Mouse (Mus musculus) thymus, postnatal 10 days (tissue): Measurements from ENCODE around the gene Pdgfa.

Experiments
- DNase-seq, 2 experiments: peaks; one replicate each; pipeline ENCODE4 v3.0.0; 2021; ENCODE audit warnings: low spot score in 2 of 2

Gene Pdgfa

DNA sequence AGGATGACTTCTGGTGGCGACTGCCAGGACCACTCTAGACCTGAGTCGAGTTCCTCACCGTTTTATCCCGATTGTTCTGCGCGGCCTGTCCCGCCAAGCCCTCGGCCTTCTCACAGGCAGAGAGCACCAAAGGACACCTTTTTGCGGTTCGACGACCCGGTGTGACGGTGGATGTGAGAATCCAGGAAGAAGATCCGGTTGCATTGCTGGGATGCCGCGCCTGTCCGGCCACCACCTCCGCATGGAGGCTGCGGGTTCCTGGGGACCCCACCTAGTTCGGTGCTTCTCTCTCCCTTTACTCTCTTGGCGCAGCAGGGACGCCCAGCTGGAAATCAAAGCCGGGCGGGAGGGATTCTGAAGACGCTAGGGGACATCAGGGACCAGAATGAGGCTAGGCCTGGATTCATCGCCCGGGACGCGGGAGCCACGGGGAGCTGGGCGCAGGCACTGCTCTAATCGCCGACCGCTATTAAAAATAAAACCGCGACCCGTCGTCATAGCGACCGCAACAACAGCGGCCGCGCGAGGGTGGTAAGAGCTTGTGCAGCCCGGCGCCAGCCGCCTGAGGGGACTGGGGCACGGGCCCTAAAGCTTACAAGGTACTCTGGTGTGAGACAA, at the start of gene Pdgfa:
Gene Pdgfa (minus strand): TSS at position 200 of the 618 bp plus-strand sequence.
- DNase-seq = no peak

DNA sequence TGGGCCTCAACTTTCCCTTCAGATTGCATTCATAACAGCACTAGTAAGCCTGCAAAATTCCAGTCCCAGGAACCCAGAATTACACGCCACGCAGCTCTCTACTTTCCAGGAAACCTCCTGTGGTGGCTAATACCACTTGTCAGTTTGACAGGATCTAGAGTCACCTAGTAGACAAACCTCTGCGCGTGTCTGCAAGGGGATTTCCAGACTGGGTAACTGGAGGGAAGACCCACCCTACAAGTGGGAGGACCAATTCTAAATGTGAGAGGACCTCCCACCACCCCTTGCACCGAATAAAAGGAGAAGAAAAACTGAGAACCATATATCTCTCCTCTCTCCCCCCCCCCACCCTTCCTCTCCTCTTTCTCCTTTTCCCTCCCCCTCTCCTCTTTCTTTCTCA, 49.5 kb upstream of the Pdgfa start:
- no peak for DNase-seq

DNA sequence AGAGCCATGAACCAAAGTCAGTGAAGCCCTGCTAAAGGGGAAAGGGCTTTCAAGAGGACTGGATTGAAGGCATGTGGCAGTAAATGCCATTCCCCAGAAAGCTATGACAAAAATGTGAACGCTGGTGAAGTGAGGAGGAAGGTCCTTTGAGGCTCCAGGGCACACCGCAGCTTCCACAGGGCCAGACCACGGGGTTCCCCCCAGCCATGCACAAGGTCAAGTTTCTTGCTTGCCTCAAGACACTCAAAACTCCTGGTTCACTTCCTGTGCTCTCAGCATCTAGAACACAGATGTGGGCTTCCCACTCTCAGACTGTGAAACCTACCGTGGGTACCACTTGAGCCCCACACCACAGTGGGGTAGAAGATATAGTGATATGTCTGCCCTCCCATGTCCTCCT, 46.4 kb upstream of the Pdgfa start:
- DNase-seq = no peak

DNA sequence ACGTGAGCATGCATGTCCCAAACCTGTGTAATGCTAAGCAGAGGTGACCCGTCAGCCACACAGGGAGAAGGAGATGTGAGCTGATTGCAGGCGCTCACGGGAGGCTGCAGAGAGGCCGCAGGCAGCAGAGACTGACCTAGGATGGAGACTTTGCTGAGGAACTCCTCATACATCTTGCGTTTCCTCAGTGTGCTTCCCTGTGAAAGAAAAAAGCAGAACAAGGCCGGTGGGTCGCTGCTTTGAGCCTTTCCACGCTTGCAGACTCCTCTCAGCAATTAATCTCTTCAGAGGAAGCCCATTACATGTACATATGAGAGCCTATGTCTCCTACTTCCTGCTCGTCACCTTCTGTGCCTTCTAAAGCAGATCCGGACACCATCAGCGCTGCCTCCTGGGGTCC, 45.1 kb upstream of the Pdgfa start:
- no peak for DNase-seq

DNA sequence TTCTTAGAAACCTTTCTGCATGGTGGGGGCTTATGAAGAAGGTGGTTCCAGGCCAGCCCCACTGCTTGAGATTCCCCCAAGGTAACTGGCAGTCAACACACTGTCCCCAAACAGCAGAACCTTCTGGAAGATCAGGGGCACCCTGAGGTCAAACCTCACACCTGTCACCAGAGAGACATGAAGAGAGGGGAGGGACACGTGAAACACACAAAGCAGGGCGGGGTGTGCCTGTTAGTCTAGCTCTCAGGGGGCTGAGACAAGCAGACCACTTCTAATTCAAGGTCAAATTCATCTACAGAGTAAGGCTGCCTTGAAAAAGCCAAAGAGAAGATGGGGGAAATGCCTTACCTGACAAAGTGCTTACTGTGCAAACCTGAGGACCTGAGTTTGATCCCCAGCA, 38.0 kb upstream of the Pdgfa start:
- no peak for DNase-seq

DNA sequence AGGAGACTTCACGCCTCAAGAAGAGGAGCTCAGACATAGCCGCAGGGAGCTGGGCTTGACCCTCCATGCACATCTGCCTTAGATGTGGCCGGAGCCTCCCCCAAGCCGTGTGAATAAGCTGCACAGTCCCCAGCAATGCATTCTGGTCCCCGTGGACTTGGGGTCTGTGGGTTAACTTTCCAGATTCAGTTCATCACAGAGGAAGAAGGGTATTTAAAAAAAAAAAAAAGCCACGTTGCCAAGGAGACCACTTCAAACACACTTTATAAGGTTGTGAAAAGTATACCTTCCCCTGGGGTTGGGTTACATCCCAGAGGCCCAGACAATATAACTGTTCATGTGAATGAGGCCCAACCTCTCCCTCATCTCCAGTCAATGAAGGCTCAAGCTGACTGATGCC, 37.6 kb upstream of the Pdgfa start:
- DNase-seq = no peak

DNA sequence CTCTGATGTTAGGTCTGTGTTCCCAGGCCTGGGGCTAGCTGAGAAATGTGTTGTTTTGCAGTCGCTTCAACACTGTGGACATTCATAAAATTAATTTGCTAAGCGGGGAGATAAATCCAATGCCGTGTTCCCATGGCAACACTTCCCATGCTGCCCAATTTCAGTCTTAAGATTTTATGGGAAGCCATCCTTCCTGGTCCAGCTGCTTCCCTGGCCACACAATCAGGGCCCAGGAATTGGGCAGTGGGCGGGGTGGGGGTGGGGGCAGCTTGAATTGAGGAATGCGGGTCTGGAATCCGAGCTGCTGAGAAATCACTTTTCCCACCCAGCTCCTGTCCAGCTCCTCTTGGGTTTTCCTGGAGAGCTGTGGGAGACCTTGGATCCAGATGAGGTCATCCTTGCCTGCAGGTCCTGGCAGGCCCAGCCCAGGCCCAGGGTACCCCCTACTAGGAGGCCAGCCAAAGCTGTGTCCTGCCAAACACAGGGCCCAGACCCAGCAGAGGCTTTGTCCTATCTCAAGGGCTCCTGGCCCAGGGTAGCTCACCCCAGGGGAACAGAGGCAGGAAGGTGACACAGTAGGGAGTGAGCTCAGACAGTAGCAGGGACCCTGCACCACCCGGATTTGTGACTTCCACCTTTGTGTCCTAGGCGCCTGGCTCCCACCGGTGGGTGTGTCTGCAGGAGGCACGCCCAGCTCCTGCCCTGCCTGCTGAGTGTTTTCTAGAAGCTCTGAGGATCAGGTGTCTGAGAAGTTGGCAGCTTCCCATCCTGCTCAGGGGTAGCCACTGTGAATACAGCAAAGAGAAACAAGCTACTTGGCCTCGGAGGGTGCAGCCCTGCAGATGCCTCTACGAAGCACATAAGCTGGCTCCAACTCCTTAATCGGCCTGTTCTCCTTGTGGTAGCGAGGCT, 36.5 kb upstream of the Pdgfa start:
- DNase-seq = no peak

DNA sequence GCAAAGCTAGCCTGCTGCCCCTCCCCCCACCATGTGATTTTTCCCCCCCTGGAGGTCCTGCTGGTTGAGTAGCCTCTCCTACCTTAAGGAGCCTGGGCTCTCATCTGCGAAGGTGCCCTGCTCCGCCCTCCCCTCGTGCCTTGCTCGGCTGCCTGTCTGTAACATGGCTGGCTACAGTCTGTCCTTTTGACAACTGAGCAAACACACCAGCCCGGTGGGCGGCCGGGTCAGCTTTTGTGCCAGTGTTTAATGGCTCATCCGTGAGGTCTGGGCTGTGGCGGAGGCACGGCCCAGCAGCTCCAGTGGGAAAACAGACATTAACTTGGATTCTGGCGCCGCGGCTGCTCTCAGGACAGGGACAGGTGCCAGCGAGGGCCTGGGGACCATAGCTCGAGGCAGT, 30.4 kb upstream of the Pdgfa start:
- DNase-seq = no peak

DNA sequence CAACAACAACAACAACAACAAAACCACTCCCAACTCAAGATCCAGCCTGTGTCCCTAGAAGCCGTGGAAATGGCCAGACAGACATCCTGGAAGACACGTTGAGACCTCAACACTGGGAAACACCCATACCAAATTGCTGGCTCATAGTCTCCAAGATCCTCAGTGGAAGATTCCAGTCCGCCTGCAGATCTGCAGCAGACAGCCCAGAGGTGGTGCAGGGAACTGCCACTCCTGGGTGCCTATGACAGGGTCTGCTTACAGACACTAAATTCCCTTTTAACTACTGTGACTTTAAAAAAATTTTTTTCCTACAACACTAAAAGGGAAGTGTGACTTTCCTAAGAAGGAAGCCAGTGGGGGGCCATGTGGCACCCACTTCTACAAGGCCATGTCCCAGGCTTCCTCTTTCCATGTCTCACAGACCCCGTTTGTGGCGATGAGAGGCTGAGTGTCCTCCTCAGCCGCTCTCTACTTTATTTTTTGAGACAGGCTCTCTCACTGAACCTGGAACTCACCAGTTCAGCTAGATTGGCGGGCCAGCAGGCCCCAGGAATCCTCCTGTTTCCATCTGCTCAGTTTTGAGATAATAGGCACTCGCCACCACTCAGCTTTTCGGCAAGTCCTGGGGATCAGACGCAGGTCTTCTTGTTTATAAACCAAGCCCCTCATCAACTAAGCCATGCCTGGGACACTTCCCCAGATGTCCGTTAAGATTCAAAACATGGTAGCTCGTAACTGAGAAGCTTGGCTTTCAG, 27.4 kb upstream of the Pdgfa start:
- DNase-seq = no peak

DNA sequence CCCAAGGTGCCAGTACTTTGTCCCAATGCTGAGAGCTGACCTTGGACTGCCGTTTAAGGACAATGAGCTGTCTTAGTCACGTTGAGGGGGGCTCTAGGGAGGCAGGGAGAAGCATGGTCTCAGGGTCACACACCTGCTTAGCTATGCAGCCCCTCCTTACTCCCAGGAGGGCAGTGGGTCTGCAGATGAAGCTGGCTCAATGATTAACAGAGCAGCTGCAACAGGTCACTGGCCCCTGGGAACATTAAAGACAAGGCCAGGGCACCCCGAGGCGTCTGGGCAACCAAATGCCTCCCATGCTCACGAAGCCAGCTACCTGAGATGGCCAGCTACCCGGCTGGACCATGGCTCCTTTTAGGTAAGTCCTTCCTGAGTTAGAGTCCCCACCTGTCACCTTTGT, 23.4 kb upstream of the Pdgfa start:
- no peak for DNase-seq

DNA sequence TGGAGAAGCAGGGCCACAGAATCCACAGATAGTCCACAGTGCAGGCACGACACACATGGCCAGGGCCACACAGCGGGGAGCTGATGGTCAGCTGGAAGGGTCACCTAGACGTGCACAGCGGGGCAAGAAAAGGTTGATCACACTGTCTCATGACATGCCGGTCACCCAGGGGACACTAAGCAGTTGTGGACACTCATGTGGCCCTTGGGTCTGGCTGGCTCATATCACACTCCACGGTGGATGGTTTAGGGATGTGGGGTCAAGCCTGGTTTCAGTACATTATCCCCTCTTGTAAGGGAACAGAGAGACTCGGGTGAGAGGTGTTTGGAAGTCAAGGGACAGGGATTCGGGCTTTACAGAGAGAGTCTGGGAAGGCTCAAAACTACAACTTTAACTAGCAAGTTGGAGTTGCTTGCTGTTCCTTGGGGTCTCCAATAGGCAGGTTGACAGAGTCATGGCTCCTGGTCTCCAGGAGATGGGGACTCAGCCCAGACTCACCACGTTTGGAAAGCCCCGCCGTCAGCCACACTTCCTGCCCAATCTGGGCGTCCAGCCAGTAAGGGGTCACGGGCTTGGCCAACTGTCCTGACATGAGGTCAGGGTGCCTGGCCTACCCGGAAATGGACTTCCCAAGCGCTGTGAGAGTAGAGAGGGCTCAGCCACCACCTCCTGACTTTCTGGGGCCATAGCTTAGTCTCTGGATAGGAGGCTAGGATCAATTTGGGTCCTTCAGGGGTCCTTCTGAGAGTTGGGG, 20.4 kb upstream of the Pdgfa start:
- DNase-seq = no peak

DNA sequence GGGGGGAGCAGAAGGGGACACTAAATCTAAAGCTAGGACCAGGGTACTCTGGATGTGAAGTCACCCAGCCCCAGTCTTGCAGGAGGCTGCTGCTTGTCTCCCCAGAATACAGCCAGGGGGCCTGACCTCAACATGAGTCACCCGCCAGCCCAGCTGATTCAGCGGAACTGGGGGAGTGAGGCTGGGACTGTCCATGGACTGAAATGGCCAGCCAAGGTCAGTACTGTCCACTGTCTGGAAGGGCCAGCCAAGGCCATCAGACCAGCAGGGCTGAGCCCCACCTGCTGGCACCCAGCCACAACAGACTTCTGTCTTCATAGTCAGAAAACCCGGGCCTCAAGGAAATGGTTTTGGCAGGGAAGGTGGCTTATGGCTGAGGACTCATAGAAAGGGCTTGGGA, 17.9 kb upstream of the Pdgfa start:
- DNase-seq = no peak

DNA sequence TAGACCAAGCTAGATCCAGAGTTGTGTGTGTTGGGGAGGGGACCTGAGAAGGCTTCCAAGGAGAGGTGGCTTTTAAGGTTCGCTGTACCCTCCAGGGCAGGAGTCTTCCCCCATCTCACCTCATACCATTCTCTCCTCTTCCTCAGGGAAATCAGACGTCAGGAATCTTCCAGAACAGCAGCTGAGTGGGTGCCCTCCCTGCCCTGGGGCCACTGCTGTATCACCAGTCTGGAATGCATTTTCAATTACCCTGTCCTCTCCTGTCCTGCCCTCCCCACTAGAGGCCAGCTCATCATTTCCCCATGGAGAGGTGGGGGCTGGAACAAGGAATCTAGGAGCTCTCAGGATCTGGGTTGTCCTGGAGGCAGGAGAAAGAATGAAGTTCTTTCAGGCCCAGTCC, 13.5 kb upstream of the Pdgfa start:
- DNase-seq = no peak

DNA sequence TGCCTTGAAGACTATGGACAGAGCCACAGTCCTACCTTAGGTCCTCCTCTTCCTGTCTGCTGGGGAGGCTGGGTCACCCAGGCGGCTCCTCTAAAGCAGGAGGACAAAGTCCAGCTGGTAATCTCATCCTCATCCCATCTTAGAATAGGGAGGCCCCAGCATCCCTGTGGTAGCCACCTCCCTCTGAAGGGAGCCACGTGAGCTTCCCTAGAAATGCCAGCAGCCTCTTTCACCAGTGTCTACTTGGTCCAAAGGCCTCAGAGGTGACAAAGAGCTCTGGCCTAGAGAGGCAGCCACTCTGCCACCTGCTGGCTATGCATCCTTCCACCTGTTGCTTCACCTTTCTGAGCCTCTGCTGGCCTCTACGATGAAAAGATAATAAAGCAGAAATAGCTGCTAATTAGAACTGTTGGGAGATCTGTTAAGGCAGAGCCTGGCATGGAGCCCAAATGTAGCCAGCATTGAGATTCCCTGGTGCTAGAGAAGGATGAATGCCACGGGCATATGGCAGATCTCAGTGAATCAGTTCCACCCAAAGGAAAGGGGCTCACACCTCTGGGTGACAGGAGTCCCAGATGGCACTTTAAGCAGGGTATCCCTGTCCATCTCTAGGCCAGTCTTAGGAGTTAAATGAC, 10.1 kb upstream of the Pdgfa start:
- no peak for DNase-seq

DNA sequence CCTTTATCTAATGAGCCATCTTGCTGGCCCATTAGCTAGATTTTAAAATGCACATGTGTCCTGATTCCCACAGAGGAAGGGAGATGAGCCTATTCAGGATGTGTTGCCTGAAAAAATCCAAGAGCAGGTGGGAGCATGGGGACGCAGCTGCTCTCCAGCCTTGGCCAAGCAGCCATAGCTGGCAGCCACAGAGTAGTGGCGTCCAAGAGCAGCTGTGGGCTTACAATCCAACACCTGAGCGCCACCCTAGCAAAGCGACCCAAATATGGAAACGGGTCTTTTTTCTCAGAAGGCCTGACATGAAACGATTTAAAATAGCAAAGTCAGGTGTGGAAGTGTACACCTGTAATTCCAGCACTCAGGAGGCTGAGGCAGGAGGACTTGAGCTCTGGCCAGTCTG, 7.4 kb upstream of the Pdgfa start:
- DNase-seq = no peak

DNA sequence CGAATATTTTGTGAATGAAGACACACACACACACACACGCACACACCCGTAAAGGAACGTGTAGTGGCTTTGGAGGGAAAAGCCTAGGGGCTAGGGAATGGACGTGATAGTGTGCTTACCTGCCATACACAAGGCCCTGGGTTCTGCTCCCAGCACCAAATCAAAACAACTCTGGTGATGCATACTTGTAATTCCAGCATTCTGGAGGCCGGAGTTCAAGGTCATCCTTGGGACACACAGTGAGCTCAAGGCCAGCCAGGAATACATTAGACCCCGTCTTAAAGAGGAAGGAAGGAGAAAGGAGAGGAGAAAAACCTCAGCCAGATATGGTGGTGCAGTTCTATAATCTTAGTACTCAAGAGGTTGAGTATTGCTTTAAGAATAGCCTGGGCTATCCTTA, 2.5 kb upstream of the Pdgfa start:
- DNase-seq = no peak

DNA sequence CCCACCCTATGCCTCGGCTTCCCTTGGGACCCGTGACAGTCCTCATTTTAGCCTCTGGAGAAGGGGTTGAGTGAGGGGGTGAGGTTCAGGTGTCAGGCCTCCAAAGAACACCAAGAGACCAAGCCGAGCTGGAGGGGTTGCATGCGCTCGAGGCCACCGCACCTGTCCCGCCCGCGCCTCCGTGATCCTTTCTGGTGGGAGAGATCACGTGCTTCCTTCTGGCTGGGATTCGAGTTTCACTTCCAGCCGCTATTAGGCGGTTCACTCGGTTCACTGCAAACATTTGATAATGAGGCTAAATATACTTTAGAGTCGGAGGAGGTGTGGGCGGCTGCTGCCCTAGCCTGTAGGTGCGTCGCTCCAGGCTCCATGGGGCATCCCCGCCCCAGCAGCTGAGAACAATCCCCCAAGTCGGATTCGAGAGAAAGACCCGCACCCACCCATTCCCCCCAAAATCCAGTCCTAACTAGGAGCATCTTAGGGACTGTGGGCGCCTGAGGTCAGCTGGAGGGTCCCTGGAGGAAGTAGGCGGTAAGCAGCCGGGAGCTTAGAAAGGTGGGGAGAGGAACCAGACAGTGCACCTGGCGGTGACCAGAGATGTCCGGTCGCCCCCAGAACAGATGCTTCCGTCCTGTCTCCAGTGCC, 888 bp upstream of the Pdgfa start:
- no peak for DNase-seq

DNA sequence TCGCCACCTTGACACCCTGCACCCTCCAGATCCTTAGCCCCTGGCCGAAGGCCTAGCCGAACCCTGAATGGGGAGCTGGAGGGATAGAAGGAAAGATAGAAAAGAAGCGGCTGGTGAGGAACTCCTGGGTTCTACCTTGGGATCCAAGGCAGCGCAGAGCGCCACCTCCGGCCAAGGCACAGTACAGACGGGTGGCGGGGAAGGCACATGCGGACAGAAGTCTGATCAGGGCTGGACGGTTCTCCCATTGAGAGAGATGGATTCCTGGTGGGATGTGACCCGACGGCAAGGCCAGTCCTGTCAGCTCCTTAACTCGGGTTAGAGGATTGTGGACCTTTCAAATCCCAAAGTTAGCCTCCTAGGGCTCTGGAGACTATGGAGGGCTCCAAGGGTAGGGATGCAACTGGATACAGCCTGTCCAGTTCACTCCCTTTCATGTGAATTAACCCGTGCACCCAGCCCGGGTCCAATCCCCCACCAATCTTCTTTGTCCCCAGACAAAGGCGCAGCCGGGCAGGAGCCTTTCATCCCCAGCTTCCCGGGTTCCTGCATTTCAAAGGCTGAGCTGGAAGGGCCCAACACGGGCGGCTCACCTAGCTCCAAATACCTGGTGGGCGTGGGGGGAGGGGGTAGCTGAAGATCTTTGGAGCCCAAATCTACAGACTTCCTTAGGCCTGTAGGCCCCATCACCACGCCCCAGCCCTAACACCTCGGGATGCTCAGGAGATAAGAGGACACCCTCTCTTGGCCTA, 672 bp downstream of the Pdgfa start:
- no peak for DNase-seq

DNA sequence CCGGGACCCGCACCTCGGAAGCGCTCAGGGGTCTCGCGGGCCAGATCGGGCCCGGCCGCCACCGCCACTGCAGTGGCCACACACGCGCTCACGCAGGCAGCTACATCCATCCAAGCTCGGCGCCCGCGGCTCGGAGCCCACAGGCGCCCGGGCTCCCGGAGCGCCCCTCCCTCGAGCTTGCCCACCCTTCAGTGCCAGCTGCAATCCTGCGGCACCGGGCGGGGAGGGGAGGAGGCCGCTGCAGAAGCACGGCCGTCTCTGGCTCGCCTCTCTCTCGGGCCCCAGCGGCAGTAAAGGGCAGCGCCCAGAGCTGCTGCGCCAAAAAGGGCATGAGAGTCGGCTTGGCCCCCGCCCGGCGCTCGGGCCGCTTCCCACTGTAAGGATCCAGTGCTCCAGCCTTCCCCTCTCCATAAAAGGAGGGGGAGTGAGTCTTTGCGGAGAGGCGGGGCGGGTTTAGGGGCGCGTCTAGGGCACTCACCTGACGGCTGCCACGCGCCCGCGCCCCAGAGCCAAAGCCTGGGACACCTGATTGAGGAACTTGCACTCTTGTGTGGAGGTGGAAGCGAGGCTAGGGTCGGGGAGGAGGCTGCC, 1.4 kb downstream of the Pdgfa start:
- DNase-seq = no peak
